Mouse (Mus musculus) urinary bladder, postnatal 4 days (tissue): ENCODE data around the gene Jph4.

ENCODE experiments used
- DNase-seq, 2 experiments: peaks; one replicate each; pipeline ENCODE4 v3.0.0; 2021 to 2022; ENCODE audit warnings: low spot score in 2 of 2

The Jph4 gene

GRCm38 (mm10) chr14:55118852-55119251, 2.1 kb upstream of the Jph4 start:
- no peak for DNase-seq

- no peak for DNase-seq
These were observed 889 bp downstream of the Jph4 start for GRCm38 (mm10) chr14:55115846-55116245.

- DNase-seq = peak in 1 of 2 experiments; percentile 58
These were observed 1.7 kb downstream of the Jph4 start for GRCm38 (mm10) chr14:55114759-55115701.

- DNase-seq = no peak
These were observed 2.6 kb downstream of the Jph4 start for GRCm38 (mm10) chr14:55113975-55114645.

GRCm38 (mm10) chr14:55113351-55113974, 3.3 kb downstream of the Jph4 start:
- no peak for DNase-seq

- no peak for DNase-seq
These were observed 5.0 kb downstream of the Jph4 start for GRCm38 (mm10) chr14:55111720-55112119.

GRCm38 (mm10) chr14:55110076-55110475, 6.7 kb downstream of the Jph4 start:
- no peak for DNase-seq

- DNase-seq = no peak
These were observed 7.5 kb downstream of the Jph4 start for GRCm38 (mm10) chr14:55109048-55109873.

GRCm38 (mm10) chr14:55108202-55108870, 8.4 kb downstream of the Jph4 start:
- no peak for DNase-seq

- no peak for DNase-seq
These were observed 9.7 kb downstream of the Jph4 start for GRCm38 (mm10) chr14:55106990-55107389.

GRCm38 (mm10) chr14:55105836-55106809, 10.6 kb downstream of the Jph4 start, which contains the start of gene Ap1g2:
TSS of gene Ap1g2 (minus strand) at chr14:55106593.
- DNase-seq = peak; percentile 76 to 79

- DNase-seq = no peak
These were observed 11.3 kb downstream of the Jph4 start for GRCm38 (mm10) chr14:55105386-55105785.

GRCm38 (mm10) chr14:55104365-55104764, 12.4 kb downstream of the Jph4 start:
- no peak for DNase-seq

GRCm38 (mm10) chr14:55102253-55102785, 14.4 kb downstream of the Jph4 start:
- no peak for DNase-seq

GRCm38 (mm10) chr14:55101592-55101991, 15.1 kb downstream of the Jph4 start:
- DNase-seq = no peak

GRCm38 (mm10) chr14:55098067-55098466, 18.7 kb downstream of the Jph4 start:
- no peak for DNase-seq

- DNase-seq = no peak
These were observed 19.1 kb downstream of the Jph4 start for GRCm38 (mm10) chr14:55097646-55098045.

- DNase-seq = no peak
These were observed 20.1 kb downstream of the Jph4 start for GRCm38 (mm10) chr14:55096573-55097087.

- no peak for DNase-seq
These were observed 21.1 kb downstream of the Jph4 start for GRCm38 (mm10) chr14:55095671-55096070.
